Mouse (Mus musculus): ENCODE measurements around the gene Gm16181. TPM values are rescaled to one million over a fixed set of nuclear protein-coding genes. Genes with fewer than 3 reads are reported as not detected.
"Not testable (repeated sequence)": the region's sequence is repeated elsewhere in the genome, so short reads cannot be mapped to it uniquely, and the experiment has no call there.

The Gm16181 gene
- polyA plus RNA-seq, 1 experiment from 2014 or later: 0.41 TPM

DNA sequence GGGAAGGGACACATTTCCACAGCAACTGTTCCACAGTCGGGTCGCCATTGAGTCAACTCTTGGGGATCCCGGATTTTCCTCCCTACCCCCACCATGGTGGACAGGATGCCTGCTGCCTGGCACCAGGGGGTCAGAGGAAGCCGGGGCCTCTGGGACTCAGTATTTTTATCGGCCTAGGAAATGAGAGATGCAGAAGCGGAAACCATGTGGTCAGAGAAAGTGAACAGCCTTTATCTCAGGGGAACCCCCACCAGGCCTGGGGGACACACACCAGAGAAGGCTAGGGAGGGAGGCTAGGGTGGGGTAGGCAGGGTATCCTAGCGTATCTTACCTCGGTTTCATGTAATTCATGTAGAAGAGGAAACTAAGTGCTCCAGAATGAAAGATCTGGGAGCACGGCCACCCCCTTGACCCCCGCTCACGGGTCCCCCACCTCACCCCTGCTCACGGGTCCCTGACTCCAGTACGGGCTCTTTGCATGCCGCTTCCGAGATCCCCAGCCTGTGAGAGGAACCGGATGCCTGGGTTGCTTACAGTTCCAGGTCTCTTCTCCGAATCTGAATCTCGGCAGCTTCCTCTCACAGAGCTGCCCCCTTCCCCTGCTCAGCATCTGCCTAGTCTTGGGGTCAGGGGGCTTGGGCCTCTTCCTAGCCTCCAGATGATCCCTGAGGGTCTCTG, 2.0 kb upstream of the Gm16181 start:
- ATAC-seq (ENCODE audit: insufficient number of reproducible peaks, low FRiP score, low TSS enrichment, low read depth): no peak
- H3K27me3 ChIP-seq: no peaks in the 10 kb centered on the region
- no peaks in the 10 kb centered on the region for H3K9me3 ChIP-seq
- 0 out of 2 replicates have a peak, but pooled peaks cover 6% of the 10 kb centered on the region for H3K4me1 ChIP-seq
- H3K36me3 ChIP-seq: peaks cover 13% of the 10 kb centered on the region
- no peak overlapping the region for H3K4me2 ChIP-seq
- WGBS: 75% methylated on average over 18 of the region's 18 CpGs
- H3K27ac ChIP-seq: no peak overlapping the region
- no peak overlapping the region for H3K4me3 ChIP-seq
- no peak overlapping the region for H3K9ac ChIP-seq

GRCm38 (mm10) chr17:35219601-35220041, 1.0 kb upstream of the Gm16181 start:
- no peaks in the 10 kb centered on the region for H3K9me3 ChIP-seq
- ATAC-seq (ENCODE audit: insufficient number of reproducible peaks, low FRiP score, low TSS enrichment, low read depth): no peak
- no peak overlapping the region for H3K4me2 ChIP-seq
- H3K36me3 ChIP-seq: peaks cover 13% of the 10 kb centered on the region
- no peak overlapping the region for H3K9ac ChIP-seq
- 0 out of 2 replicates have a peak, but pooled peaks cover 6% of the 10 kb centered on the region for H3K4me1 ChIP-seq
- H3K4me3 ChIP-seq: no peak overlapping the region
- no peaks in the 10 kb centered on the region for H3K27me3 ChIP-seq
- WGBS: 81% methylated on average over 6 of the region's 6 CpGs
- H3K27ac ChIP-seq: no peak overlapping the region

GRCm38 (mm10) chr17:35222299-35222698, 1.7 kb downstream of the Gm16181 start:
- H3K4me3 ChIP-seq: no peak overlapping the region
- H3K4me1 ChIP-seq: 0 out of 2 replicates have a peak, but pooled peaks cover 6% of the 10 kb centered on the region
- no peak overlapping the region for H3K9ac ChIP-seq
- no peak for ATAC-seq (ENCODE audit: insufficient number of reproducible peaks, low FRiP score, low TSS enrichment, low read depth)
- peaks cover 26% of the 10 kb centered on the region for H3K36me3 ChIP-seq
- 78% methylated on average over 6 of the region's 6 CpGs for WGBS
- H3K9me3 ChIP-seq: no peaks in the 10 kb centered on the region
- H3K4me2 ChIP-seq: no peak overlapping the region
- 0 out of 2 replicates have a peak overlapping the region, but pooled peaks have one; percentile 33 for H3K27ac ChIP-seq
- no peaks in the 10 kb centered on the region for H3K27me3 ChIP-seq

- 95% methylated on average over 4 of the region's 4 CpGs for WGBS
- H3K36me3 ChIP-seq: peaks cover 48% of the 10 kb centered on the region
Measured at GRCm38 (mm10) chr17:35224641-35225040, 4.0 kb downstream of the Gm16181 start.

DNA sequence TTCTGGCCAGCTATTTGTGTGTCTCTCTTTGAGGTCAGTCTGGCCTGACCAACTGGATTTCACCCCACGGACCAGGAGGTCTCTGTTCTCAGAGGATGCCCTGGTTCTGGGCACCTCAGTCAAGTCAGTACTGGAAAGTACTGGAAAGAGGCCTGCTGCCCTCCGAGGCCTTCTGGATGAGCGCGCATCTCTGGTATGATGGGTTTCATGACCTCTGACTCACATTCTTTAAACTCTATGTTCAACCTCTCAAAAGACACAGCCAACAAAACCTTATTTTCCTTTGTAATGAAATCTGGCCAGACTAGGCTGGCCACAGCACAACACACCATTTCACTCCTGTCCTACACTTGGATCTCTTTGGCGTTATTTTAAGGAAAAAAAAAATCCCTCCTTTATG, 4.8 kb downstream of the Gm16181 start:
- no peak for ATAC-seq (ENCODE audit: insufficient number of reproducible peaks, low FRiP score, low TSS enrichment, low read depth)
- Histone ChIP-seq H3K36me3 (peaks cover 45% of the 10 kb centered on the region), H3K9me3 (no peaks in the 10 kb centered on the region), H3K27ac (no peak overlapping the region), H3K4me1 (0 out of 2 replicates have a peak, but pooled peaks cover 1% of the 10 kb centered on the region), H3K27me3 (no peaks in the 10 kb centered on the region), H3K9ac (no peak overlapping the region), H3K4me2 (no peak overlapping the region), H3K4me3 (no peak overlapping the region)
- WGBS: 91% methylated on average over 5 of the region's 5 CpGs

More at GRCm38 (mm10) chr17:35224641-35225040, 4.0 kb downstream of the Gm16181 start:
- ATAC-seq (ENCODE audit: insufficient number of reproducible peaks, low FRiP score, low TSS enrichment, low read depth): no peak
- Histone ChIP-seq H3K9ac (no peak overlapping the region), H3K4me2 (no peak overlapping the region), H3K4me3 (no peak overlapping the region), H3K4me1 (0 out of 2 replicates have a peak, but pooled peaks cover 6% of the 10 kb centered on the region), H3K27me3 (no peaks in the 10 kb centered on the region), H3K9me3 (no peaks in the 10 kb centered on the region), H3K27ac (no peak overlapping the region)

GRCm38 (mm10) chr17:35226561-35227046, 6.0 kb downstream of the Gm16181 start:
- Histone ChIP-seq H3K27me3 (no peaks in the 10 kb centered on the region), H3K9ac (no peak overlapping the region), H3K4me1 (0 out of 2 replicates have a peak, but pooled peaks cover under 1% of the 10 kb centered on the region), H3K4me3 (no peak overlapping the region), H3K27ac (no peak overlapping the region), H3K4me2 (no peak overlapping the region), H3K9me3 (no peaks in the 10 kb centered on the region), H3K36me3 (peaks cover 52% of the 10 kb centered on the region)
- ATAC-seq (ENCODE audit: insufficient number of reproducible peaks, low FRiP score, low TSS enrichment, low read depth): no peak
- 83% methylated on average over 14 of the region's 14 CpGs for WGBS

GRCm38 (mm10) chr17:35231022-35231421, 10.4 kb downstream of the Gm16181 start:
- no peaks in the 10 kb centered on the region for H3K9me3 ChIP-seq
- H3K27ac ChIP-seq: no peak overlapping the region
- no peak overlapping the region for H3K4me2 ChIP-seq
- ATAC-seq (ENCODE audit: insufficient number of reproducible peaks, low FRiP score, low TSS enrichment, low read depth): no peak
- peaks cover 49% of the 10 kb centered on the region for H3K36me3 ChIP-seq
- no peak overlapping the region for H3K4me3 ChIP-seq
- H3K9ac ChIP-seq: no peak overlapping the region
- H3K4me1 ChIP-seq: peaks cover 27% of the 10 kb centered on the region
- no peaks in the 10 kb centered on the region for H3K27me3 ChIP-seq
- WGBS: 94% methylated on average over 10 of the region's 10 CpGs

GRCm38 (mm10) chr17:35232043-35232442, 11.4 kb downstream of the Gm16181 start:
- no peak for ATAC-seq (ENCODE audit: insufficient number of reproducible peaks, low FRiP score, low TSS enrichment, low read depth)
- H3K36me3 ChIP-seq: peaks cover 43% of the 10 kb centered on the region
- no peak overlapping the region for H3K4me3 ChIP-seq
- H3K9ac ChIP-seq: no peak overlapping the region
- H3K27me3 ChIP-seq: no peaks in the 10 kb centered on the region
- H3K27ac ChIP-seq: no peak overlapping the region
- no peaks in the 10 kb centered on the region for H3K9me3 ChIP-seq
- WGBS: 13% methylated on average over 12 of the region's 12 CpGs
- H3K4me2 ChIP-seq: no peak overlapping the region
- H3K4me1 ChIP-seq: peaks cover 34% of the 10 kb centered on the region

GRCm38 (mm10) chr17:35232659-35233058, 12.0 kb downstream of the Gm16181 start:
- H3K9me3 ChIP-seq: no peaks in the 10 kb centered on the region
- no peaks in the 10 kb centered on the region for H3K27me3 ChIP-seq
- H3K36me3 ChIP-seq: peaks cover 37% of the 10 kb centered on the region
- H3K4me2 ChIP-seq: 0 out of 2 replicates have a peak overlapping the region, but pooled peaks have one; percentile 7
- ATAC-seq (ENCODE audit: insufficient number of reproducible peaks, low FRiP score, low TSS enrichment, low read depth): no peak
- peak overlapping the region; percentile 75 for H3K27ac ChIP-seq
- no peak overlapping the region for H3K9ac ChIP-seq
- WGBS: 79% methylated on average over 5 of the region's 5 CpGs
- peaks cover 34% of the 10 kb centered on the region for H3K4me1 ChIP-seq
- no peak overlapping the region for H3K4me3 ChIP-seq

DNA sequence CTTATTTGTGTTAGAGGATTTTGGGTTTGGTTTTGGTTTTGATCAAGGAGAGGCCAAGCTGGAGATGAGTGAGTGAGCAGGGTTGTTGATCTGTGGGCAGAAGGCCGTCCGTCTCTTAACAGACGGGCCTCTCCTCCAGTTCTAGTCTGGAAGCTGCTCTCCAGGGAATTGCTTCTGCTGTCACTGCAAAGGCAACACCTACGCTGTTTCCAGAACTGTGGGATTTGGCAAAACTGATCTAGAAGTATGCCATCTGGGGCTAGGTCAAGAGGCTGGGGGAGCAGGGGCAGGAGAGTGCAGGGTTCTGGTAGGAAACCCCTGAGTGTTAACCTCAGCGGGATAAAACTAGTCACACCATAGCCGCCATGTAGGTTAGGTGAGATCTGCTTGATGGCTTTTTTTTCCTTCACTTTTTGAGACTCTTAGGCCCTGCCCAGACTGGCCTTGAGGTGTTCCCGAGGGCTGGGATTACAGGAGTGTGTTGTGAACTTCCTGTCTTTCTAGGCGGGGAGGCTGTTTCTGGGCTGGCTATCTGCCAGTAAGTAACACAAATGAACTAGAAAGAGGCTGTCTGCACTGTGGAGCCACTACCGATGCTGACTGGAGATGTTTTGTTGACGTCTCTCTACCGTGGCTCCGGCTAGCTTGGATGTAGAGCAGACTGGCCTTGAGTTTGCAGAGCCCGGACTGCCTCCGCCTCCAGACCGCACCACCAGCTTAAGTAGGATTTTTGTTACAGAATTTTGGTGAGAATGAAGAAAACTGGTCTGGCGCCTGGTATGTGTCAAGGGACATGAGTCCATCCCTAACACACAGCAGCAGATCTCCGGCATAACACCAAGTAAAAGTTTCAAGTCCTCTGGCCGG, 12.7 kb downstream of the Gm16181 start, which contains the start of gene Atp6v1g2:
Gene Atp6v1g2, plus strand, starts transcription at position 547 of the 867 bp plus-strand sequence.
- peak within 1 kb of the TSS; percentile 96 for H3K27ac ChIP-seq
- H3K9ac ChIP-seq: no peak within 1 kb of the TSS
- no peaks in the 10 kb centered on the region for H3K9me3 ChIP-seq
- peaks cover 30% of the 10 kb centered on the region for H3K36me3 ChIP-seq
- H3K4me3 ChIP-seq: peak within 1 kb of the TSS; percentile 57
- peak within 1 kb of the TSS; percentile 80 for H3K4me2 ChIP-seq
- 56% methylated on average over 18 of the region's 18 CpGs for WGBS
- peaks cover 34% of the 10 kb centered on the region for H3K4me1 ChIP-seq
- ATAC-seq (ENCODE audit: insufficient number of reproducible peaks, low FRiP score, low TSS enrichment, low read depth): no peak
- no peaks in the 10 kb centered on the region for H3K27me3 ChIP-seq

DNA sequence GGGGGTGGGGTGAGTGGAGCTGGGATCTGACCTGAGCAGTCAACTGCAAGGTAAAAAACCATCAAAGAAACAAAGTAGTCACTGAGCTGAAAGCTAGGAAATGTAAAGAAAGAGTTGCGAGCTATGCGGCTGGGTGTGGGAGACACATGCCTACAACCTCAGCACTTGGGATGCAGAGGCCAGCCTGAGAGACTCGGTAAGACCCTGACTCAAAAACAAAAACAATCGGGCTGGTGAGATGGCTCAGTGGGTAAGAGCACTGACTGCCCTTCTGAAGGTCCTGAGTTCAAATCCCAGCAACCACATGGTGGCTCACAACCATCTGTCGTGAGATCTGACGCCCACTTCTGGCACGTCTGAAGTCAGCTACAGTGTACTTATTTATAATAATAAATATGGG, 13.5 kb downstream of the Gm16181 start:
- peaks cover 34% of the 10 kb centered on the region for H3K4me1 ChIP-seq
- ATAC-seq (ENCODE audit: insufficient number of reproducible peaks, low FRiP score, low TSS enrichment, low read depth); H3K9ac ChIP-seq; H3K27me3 ChIP-seq; H3K9me3 ChIP-seq: not testable (repeated sequence)
- 86% methylated on average over 7 of the region's 7 CpGs for WGBS
- H3K4me2 ChIP-seq: peak overlapping the region; percentile 80
- peak overlapping the region; percentile 57 for H3K4me3 ChIP-seq
- 0 out of 2 replicates have a peak overlapping the region, but pooled peaks have one; percentile 96 for H3K27ac ChIP-seq
- H3K36me3 ChIP-seq: peaks cover 23% of the 10 kb centered on the region

Data from limb, embryonic 15.5 days (tissue).